Mouse (Mus musculus) layer of hippocampus, adult 11-12 months (tissue): ENCODE data around the gene Sh3bp1.

Source experiments
- DNase-seq: peaks from one replicate; pipeline ENCODE4 v3.0.0; 2022; ENCODE audit warnings: low spot score

Sh3bp1 gene

DNA sequence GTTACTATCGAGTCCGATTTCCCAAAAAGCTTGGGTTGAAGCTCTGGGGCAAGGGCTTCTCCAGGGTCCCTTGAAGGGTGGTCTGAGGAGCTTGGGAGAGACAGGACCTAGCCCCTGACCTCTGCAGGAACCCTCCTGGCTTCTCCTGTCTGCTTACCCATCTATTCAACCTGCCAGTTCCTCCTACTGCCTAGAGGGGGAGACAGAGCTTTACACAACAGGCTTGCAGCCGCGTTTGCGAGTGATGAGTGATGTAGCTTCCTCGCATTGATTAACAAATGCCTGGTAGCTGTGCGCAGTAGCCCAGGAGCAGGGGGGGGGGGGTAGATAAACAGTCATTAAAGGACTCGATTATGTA is 16.1 kb downstream of the Sh3bp1 start:
- DNase-seq = peak; percentile 76

DNA sequence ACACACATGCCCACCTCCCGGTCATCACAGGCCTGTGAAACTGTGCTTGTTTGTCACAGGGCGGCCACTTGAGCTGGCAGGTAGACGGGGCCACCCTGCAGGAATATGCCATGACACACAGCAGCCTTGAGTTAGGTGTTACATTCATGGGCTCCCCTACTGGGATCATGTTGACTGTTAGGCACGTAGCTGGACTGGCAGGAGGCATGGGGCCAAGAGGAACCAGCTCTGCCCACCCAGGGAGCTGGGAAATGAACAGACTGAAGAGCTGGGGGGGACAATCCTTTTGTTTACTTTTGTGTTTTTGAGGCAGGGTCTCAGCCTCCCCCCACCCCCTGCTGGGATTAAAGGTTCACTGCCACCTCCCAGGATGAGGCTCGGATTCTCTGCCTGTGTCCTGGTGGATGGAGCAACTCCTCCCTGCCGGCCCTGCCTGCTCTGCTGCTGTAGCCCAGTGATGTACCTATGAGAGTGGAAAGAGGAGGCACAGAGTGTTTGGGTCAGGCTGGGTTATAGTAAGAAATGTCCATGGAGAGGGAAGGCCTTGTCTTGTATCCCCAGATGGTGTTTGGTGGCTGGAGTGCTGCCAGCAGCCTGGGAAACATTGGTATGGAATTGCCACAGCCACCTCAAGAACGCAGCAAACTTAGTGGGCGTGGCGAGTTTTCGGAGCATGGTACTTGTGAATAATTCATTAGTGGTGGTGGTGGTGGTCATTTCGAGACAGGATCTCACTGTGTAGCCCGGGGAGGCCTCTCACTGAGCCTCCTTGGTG is 16.7 kb downstream of the Sh3bp1 start:
- DNase-seq = no peak

DNA sequence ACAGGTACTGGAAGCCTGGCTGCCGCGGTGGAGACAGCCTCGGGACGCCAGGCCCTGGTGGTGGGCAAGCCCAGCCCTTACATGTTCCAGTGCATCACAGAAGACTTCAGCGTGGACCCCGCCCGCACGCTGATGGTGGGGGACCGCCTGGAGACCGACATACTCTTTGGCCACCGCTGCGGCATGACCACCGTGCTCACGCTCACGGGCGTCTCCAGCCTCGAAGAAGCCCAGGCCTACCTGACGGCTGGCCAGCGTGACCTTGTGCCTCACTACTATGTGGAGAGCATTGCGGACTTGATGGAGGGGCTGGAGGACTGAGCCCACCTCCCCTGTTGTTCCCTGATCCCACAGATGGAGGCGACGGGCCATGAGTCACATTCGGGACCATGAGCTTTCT is 18.6 kb downstream of the Sh3bp1 start:
- DNase-seq = no peak

DNA sequence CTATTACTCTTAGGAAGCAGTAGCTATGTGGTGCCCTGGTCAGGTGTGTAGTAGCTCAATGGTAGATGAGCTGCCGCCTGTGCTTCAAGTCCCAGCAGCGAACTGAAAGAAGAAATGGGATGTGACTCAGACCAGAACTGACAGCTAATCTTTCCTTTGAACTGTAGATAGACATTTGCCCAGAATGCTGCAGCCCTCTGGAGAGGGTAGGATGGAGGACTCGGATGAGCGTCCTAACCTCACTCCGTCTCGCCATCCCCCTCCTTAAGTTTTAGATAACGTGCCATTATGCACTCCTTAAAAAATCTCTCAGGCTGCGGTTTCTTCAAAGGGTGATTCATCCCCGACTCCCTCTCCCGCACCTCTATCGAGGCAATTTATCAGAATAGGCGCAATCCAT is 20.3 kb downstream of the Sh3bp1 start:
- DNase-seq = no peak

DNA sequence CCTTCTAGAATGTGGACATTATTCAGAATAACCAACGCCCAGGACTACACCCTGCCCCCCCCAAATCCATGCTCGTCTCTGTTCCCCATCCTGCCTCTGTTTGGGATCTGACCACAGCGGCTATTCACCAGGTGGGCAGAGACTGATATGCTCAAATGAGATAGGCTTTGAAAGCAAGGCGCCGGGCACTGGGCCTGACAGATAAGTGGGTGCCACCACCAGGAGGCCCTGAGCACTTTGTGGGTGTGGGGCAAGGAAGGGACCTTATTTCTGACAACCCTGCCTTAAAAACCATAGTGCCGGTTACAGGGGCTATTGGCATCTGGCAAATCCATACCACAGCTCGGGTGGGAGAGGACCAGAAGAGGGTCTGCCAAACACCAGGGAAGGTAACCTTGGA is 23.1 kb downstream of the Sh3bp1 start:
- no peak for DNase-seq

DNA sequence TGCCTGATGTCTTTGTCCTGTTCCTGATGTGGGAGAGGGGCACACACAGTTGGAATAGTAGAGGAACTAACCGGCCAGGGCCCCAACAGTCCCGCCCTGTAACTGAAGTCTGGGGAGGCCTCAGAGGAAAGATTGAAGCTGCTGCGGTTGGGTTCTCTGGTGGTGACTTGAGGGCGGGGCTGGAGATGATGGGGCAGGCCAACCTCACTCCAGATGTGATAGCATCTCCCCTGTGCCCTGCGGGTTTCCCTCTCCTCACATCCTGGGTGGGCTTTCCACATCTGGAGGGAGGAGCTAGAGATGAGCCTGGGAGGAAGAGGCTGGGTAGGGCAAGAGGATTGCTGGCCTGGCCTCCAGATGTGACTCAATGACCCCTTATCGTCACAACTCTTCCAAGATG is 24.0 kb downstream of the Sh3bp1 start:
- no peak for DNase-seq

DNA sequence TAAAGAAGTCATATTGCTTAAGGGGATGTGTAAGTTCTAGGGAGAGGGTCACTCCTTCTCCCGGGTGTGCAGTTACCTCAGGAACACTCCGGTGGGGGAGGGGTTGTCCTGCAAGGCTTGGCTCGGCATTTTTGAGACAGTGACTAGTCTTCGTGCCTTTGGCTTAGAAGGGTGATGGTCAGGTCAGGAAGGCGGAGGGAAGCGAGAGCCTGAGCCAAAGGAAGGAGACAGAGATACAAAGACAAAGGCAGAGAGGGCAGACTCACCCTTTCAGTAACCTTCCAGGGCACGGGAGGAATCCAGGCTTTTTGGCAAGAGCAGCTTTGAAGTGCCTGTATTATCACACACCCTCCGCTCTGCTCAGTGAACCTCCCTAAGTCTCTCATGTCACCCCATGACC is 25.6 kb downstream of the Sh3bp1 start:
- DNase-seq = no peak

DNA sequence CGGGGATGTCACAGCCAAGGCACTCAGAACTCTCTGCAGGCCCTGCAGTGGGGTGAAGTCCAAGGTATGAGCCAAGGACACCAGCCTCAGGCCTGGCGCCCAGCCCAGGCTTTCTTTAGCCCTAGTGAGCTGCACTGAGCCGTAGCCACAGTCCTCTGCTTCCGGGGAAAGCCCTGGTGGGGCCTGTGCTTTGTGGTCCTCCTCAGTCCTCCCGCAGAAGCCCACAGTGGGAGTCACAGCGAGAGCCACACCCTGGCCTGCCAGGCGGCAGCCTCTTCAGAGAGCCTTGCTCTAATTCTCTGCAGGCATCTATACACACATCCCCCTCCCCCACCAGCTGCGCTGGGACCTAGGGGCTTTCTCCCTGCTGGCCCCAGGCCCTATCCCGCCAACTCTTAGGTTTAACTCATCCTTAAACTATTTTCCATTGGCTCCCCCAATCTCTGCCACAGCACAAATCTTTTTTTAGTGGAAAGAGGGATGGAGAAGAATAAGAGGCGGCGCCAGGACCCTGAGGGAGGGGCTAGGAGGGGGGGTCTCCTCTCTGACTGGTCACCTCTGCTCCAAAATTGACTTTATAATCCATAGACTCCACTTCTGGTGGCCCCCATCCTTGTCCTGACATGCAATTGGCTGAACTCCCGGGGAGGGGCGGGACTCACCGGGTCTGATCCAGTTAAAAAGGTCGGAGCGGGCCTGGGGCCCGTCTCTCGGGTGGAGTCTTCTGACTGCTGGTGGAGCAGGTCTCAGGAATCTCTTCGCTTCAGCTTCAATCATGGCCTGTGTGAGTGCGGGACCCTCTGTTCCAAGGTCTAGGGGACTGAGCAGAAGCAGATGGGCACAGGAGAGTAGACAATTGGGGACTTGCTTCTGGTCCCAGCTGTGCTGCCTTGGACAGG is 26.7 kb downstream of the Sh3bp1 start, which contains the start of gene Lgals1:
TSS of gene Lgals1 (plus strand) at position 705 of the 899 bp plus-strand sequence.
- peak; percentile 51 for DNase-seq

DNA sequence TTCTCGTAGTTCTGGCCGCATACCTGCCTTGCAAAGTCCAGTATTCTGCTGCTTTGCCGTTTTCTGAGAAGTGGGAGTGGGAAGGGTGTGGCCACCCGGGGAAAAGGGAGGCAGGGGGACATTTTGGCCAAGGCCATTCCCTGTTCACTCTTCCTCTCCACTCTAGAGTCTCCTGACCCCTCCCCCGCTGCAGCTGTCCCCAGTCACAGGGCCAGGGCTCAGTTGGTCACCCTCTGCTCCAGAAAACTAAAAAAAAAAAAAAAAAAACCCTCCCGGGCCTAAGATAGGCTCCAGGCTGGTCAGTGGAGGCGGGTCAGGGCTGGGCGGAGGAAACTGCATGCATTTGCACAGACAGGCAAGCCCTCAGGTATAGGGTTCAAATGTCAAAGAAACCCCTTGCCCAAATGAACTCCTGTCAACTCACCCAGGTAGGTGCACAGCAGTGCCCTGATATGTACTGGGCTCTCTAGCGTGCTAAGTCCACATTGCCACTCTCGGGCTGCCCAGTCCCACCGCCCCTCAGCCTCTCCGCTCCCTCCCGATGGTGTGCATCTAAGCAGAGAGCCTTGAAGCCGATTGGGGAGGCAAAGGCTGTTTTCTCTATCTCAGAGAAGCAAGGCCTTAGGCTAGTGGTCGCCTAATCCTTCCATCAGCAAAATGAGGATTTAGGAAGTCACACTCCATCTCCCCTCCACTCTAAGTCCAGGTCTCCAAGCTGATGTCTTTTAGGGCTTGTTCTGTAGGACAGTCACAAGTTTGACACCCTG is 27.6 kb downstream of the Sh3bp1 start:
- no peak for DNase-seq

DNA sequence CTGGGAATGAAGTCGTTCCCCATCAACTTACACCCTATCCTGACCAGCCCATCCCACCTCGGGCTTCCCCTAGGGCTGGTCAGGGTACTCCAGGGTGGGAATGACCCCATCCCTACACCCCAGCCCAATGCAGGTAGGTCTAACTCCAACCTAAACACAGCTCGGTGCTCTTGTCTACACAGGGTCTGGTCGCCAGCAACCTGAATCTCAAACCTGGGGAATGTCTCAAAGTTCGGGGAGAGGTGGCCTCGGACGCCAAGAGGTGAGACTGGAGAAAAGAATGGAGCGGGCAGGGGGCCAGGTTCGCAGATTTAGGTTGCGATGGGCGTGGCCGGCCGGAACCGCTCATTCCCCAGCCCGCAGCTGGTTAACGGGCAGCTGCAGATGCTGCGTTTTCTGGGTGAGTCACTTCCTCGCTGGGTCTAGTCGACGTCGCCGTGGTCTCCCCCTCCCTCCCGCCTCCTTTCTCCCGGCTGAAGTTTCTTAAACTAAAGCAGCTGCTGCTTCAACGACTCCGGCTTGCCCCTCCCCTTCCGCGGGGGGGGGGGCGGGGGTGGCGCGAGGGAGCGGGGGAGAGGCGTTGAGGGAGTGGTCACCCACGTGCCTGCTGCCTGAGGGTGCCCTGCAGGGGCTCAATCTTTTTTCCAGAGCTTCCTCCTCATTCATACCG is 28.4 kb downstream of the Sh3bp1 start:
- DNase-seq = no peak

DNA sequence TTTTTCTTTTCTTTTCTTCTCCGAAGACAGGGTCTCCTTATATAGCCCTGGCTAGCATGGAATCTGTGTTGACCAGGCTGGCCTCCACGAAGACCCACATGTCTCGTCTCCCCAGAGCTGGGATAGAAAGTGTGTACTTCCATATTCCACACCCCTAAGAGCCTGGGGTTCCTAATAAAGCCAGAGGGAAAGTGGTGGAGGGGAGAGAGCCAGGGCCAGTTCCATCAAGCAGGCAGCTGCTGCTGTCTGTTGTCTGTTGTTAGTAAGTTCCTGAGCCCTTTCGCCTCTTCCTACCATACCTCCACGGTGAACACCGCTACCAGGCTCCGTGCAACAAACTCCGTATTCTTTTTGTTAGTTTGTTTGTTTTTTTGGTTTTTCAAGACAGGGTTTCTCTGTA is 29.0 kb downstream of the Sh3bp1 start:
- no peak for DNase-seq

DNA sequence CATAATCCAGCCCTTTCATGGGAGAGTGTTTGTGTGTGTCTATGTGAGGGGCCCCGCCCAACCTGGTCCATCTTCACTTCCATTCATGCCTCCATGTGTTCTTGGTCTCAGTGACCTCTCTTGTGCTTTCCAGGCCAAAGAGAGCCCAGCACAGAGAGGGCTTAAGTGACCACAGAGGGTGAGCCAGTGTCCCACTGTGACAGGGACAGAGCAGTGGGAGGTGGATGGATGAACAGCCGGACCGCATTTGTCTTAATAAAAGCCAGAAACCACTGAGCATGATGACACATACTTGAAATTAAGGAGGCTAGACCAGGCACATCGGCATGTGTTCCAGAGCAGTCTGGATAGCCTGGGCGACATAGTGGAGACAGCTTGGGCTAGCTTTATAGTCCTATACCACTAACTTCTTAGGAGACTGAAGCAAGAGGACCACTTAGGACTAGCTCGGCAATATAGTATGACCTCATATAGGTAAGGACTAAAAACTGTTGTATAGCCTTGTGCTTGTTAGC is 30.7 kb downstream of the Sh3bp1 start:
- DNase-seq = no peak

DNA sequence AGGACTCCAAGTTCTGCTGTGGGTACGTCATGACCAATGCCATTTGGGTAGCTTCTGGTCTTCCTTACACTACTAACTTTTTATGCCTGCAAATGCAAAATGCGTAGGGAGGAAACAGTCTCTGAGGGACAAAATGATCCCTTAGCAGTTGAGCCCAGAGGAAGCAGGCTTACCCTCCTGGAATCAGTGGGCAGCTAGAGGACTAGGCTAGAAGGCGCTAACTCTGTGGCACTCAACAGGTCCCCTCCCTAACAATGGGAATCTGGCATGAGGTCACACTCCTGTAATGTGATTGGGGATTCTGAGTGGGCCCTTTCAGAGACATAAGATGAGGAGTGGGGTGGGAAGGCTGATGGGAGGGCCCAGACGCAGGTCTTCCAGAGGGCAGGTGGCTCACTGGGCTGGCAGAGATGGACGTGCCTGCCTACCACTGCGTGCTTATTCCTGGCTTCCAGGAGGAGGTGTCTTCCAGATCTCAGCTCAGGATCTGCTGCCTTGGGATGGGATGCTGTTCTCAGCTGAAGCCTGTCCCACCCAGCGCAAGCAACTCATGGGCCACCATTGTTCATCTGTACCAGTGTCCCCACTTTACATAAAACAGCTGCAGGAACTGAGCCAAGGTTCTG is 31.3 kb downstream of the Sh3bp1 start:
- no peak for DNase-seq

DNA sequence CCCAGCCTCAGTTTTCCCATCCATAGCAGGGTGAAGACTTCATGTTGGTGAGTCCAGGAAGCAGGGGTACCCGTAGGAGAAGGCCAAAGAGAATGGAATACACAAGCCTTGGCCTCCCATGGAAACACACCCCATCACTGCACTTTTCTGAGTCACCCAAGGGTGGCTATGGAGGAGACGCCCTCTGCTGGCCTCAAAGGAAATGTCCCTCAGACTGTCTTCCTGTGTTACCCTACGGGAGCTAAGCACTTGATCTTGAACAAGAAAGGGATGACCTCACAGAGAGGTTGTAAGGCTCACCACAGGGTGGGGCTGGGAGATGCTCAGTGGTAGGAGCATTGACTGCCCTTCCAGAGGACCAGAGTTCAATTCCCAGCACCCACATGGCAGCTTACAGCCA is 32.0 kb downstream of the Sh3bp1 start:
- no peak for DNase-seq

DNA sequence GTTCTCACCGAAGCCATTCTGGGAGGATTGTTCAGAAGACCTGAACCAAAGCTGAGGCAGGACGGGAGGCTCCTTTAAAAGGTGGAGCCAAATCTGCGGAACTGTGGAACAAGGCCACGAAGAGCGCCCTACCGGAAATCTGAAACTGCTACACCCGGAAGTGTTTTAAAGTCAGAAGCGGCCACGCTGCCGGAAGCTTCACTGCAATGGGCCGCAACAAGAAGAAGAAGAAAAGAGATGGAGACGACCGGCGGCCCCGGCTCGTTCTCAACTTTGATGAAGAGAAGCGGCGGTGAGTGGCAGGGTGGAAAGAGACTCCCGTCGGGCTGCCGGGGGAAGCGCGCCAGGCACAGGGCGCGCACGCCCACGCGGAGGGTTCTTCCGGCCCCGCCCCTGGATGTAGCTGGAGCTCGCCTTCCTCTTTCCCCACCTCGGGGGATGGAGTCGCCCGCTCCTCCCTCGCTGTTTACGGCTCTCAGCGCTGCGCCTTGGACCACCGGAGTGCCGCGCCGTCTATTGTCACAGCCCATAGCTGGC is 35.3 kb downstream of the Sh3bp1 start, which contains the start of gene Nol12:
TSS of gene Nol12 (plus strand) at position 150 of the 537 bp plus-strand sequence.
- peak; percentile 91 for DNase-seq

DNA sequence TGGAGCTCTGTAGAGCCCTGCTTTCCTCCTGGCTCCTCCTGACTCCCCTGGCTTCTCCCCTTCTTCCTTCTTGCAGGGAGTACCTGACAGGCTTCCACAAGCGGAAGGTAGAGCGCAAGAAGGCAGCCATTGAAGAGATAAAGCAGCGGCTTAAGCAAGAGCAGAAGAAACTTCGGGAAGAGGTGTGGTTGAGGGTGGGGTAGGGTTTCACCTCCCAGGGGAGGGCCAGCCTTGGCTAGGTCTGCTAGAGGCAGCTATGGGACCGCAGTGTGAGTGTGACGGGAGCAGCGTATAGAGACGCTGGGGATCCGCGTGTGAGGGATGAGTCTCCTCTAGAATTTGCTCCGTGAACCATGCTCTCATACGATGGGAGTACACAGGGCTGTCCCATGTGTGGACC is 36.8 kb downstream of the Sh3bp1 start:
- DNase-seq = no peak

DNA sequence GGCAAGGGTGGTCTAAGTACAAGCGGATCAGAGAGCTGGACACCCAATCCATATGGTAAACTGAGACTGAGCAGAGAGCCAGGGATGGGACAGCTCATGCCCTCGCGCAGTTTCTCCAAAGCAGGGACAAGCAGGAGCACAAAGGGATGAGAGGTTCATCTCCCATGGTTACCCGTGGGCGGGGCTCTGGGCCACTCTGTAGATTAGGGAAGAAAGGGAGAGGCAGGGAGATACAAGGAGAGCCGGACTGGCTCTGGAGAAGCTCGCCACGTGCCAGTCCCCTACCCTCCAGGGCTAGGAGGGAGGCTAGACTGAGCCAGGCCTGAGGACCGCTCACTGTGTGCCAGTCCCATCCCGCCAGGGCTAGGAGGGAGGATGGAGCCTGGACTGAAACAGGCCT is 37.7 kb downstream of the Sh3bp1 start:
- DNase-seq = no peak

DNA sequence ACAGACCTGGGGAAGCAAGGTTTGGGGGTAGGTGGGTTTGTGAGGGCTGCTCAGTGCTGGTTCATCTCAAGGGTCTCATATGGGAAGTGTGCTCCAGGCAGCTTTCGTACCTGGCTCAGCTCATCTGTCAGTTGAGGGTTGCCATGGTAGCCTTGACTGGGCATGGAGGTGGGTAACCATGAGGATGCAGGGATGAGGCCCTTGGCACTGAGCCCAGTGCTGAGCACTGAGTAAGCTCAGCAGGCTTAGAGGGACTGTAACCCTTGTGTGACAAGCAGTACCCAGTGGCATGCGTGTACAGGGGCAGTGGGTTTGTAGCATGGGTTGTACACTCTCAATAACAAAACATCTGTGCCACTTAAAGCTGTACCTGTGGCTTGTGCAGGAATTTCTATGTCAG is 38.4 kb downstream of the Sh3bp1 start:
- no peak for DNase-seq

DNA sequence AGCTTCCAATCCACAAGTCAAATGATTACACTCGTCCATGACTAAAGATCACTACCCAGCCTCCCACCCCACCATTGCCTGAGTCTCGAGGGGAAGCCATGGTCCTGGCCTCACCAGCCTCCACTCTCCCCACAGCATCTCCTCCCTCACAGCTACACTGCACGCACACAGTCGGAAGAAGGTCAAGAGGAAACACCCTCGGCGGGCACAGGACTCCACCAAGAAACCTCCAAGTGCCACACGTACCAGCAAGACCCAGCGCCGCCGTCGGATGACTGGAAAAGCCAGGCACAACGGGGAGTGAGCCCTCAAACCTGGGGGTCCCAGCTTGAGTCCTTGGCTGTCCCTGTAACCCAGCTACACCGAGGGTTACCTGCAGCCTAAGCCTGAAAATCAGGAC is 40.8 kb downstream of the Sh3bp1 start:
- no peak for DNase-seq

DNA sequence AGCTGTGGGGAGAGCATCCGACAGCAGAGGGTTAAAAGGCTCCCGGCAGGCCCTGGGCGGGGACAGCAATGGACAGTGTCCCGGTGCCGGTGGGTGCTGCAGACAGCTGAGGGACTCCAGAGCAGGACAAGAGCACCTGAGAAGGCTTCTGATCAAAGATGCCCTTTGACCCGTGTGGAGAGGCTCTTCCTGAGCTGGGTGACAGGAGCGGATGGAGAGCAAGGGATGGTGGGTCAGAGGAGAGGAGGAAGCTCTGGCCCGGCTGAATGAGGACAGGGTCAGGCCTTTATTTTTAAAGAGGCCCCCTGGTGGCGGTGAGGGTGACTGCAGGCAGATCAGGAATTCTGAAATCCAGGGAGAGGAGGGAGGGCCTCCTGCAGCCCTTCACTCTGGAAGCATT is 43.1 kb downstream of the Sh3bp1 start:
- peak; percentile 81 for DNase-seq

DNA sequence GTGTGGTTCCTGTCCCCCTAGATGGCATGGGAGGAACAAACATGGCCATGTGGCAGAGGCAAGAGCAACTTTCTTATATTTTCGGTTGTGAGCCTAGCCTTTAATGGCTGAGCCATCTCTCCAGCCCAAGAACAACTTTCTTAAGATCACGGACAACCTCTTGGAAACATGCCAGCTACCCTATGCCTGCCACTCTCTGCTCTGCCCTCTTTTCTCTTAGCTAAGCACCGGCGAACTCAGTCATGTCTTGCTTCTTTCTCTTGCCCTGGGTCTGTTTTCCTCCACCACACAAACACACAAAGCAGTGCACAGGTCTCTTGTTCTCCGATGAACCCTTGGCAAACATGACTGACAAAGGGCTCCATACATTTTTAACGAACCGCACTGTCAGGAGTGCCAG is 46.7 kb downstream of the Sh3bp1 start:
- DNase-seq = no peak
